Mouse (Mus musculus) stomach, postnatal 0 days (tissue): ENCODE measurements around the gene Adam15.

Experiments used
- CTCF ChIP-seq: IDR thresholded peaks from 2 replicates; pipeline ENCODE4 v1.5.1; 2016; ENCODE audit warnings: antibody characterized with exemption, low read depth, mild to moderate bottlenecking, moderate library complexity
- EP300 ChIP-seq: optimal IDR thresholded peaks from 2 replicates; pipeline ENCODE3; 2016; ENCODE audit warnings: antibody characterized with exemption

DNA sequence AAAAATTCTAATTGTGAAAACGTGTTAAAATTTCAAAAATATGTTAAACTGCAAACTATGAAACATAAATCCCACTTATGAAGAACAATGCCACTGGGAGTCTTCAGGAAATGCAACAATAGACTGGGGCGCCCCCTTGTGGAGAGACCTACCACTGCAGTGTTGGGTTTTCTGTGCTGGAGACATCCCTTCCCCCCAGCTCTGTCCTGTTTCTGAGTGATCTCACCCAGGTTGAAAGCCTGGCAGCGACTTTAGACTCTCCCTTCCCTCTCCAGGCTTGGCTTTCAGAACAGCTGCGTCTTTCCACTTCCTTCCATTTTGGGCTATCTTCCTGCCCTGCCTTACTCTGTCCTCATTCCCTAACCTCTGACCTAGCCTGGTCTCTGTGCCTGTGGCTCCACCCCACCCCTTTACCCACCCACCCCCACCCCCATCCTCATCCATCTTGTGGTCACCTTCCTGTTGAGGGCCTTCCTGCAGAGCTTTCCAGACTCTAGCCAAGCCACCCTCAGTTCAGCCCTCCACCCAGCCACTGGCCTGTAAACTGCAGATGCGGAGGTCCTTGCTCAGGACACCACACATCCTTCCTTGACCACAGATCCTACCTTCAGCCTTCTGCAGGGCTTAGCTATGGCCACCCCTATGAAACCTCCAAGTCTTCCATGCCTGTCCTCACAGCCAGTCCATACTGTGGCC lies 5.2 kb upstream of the Adam15 start:
- TF ChIP-seq CTCF (peak; percentile 94), EP300 (no peak)
